Mouse (Mus musculus): ENCODE measurements around the gene Scn5a.
A peak's percentile ranks its signal among the peaks of the same experiment; 100 is the strongest.

Gene Scn5a

GRCm38 (mm10) chr9:119578636-119579438 is at the start of gene Scn5a:
Scn5a (minus strand) TSS chr9:119579016.
- DNase-seq (ENCODE audit: low spot score): no peak

- no peak for DNase-seq (ENCODE audit: low spot score)
These were observed 48.4 kb upstream of the Scn5a start for GRCm38 (mm10) chr9:119627227-119627626.

GRCm38 (mm10) chr9:119624151-119624550 is 45.3 kb upstream of the Scn5a start:
- no peak for DNase-seq (ENCODE audit: low spot score)

GRCm38 (mm10) chr9:119614798-119615197 is 36.0 kb upstream of the Scn5a start:
- DNase-seq (ENCODE audit: low spot score): no peak

GRCm38 (mm10) chr9:119610563-119611166 is 31.8 kb upstream of the Scn5a start:
- DNase-seq (ENCODE audit: low spot score): no peak

GRCm38 (mm10) chr9:119606906-119607305 is 28.1 kb upstream of the Scn5a start:
- no peak for DNase-seq (ENCODE audit: low spot score)

GRCm38 (mm10) chr9:119604607-119605006 is 25.8 kb upstream of the Scn5a start:
- DNase-seq (ENCODE audit: low spot score): no peak

- no peak for DNase-seq (ENCODE audit: low spot score)
These were observed 19.7 kb upstream of the Scn5a start for GRCm38 (mm10) chr9:119598501-119598900.

- DNase-seq (ENCODE audit: low spot score): no peak
These were observed 18.5 kb upstream of the Scn5a start for GRCm38 (mm10) chr9:119597332-119597731.

GRCm38 (mm10) chr9:119589592-119589991 is 10.8 kb upstream of the Scn5a start:
- DNase-seq (ENCODE audit: low spot score): no peak

- DNase-seq (ENCODE audit: low spot score): no peak
These were observed 10.1 kb upstream of the Scn5a start for GRCm38 (mm10) chr9:119588763-119589449.

GRCm38 (mm10) chr9:119580668-119581067 is 1.9 kb upstream of the Scn5a start:
- peak; percentile 43 for DNase-seq (ENCODE audit: low spot score)

GRCm38 (mm10) chr9:119580187-119580586 is 1.4 kb upstream of the Scn5a start:
- no peak for DNase-seq (ENCODE audit: low spot score)

- DNase-seq (ENCODE audit: low spot score): no peak
These were observed 543 bp downstream of the Scn5a start for GRCm38 (mm10) chr9:119578311-119578635.

GRCm38 (mm10) chr9:119576977-119577376 is 1.8 kb downstream of the Scn5a start:
- DNase-seq (ENCODE audit: low spot score): no peak

GRCm38 (mm10) chr9:119575732-119576131 is 3.1 kb downstream of the Scn5a start:
- no peak for DNase-seq (ENCODE audit: low spot score)

GRCm38 (mm10) chr9:119574366-119574765 is 4.5 kb downstream of the Scn5a start:
- no peak for DNase-seq (ENCODE audit: low spot score)

GRCm38 (mm10) chr9:119573009-119573408 is 5.8 kb downstream of the Scn5a start:
- no peak for DNase-seq (ENCODE audit: low spot score)

GRCm38 (mm10) chr9:119571411-119571888 is 7.4 kb downstream of the Scn5a start:
- DNase-seq (ENCODE audit: low spot score): no peak

GRCm38 (mm10) chr9:119570652-119571051 is 8.2 kb downstream of the Scn5a start:
- no peak for DNase-seq (ENCODE audit: low spot score)

- DNase-seq (ENCODE audit: low spot score): no peak
These were observed 10.1 kb downstream of the Scn5a start for GRCm38 (mm10) chr9:119568732-119569131.

GRCm38 (mm10) chr9:119567800-119568199 is 11.0 kb downstream of the Scn5a start:
- no peak for DNase-seq (ENCODE audit: low spot score)

GRCm38 (mm10) chr9:119566214-119566613 is 12.6 kb downstream of the Scn5a start:
- DNase-seq (ENCODE audit: low spot score): no peak

Data from layer of hippocampus, adult 9-10 months (tissue).